Comparison of ENCODE assay signal across 12 mouse cellular contexts in the genomic region with DNA sequence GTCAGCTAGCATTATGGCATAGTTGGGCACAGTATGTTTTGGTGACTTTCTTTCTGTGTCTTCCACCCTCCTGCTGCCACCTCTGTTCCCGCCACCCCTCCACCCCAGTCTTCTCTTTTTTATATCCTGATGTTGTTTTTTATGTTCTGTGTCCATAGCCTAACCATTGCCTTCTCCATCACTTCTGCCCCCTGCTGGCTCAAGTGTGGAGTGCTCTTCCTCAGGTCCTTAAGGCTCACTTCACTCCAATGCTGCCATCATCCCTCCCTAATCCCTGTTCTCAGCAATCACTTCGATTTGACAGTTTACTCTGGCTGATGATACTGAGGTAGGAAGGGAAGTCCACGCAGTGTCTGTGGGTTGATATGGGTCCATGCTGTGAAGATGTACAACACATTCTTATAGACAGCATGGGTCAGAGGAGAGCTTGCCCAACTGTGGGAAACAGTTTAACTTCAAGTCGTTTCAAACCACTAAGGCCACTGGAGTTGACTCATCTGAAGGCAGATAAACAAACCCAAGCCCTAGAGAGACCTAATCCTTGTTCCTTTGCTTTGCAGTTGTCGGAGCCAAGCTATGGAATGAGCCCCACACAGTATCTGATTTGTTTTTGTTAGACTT. TPM values are rescaled to one million over a fixed set of nuclear protein-coding genes. Genes with fewer than 3 reads are reported as not detected.
DNase-seq lines count a peak whose midpoint lies in the region; ATAC-seq and TF ChIP-seq lines count a peak whose summit lies in the region.
"Had no signal": no experiment of that assay in that cellular context is flagged by ENCODE, and none has a peak within 500 bp of the region (broad histone marks: within the 10 kb centered on the region; RNA-seq: fewer than 3 reads in every experiment).

No protein-coding gene starts in this region.

- no peak for ATAC-seq in hindbrain, postnatal 0 days
- no peak for ATAC-seq in hindbrain, embryonic 16.5 days
- ATAC-seq in midbrain, embryonic 14.5 days (ENCODE audit: low FRiP score, low TSS enrichment), result no peak

- WGBS in hindbrain, postnatal 0 days, result 82% methylated on average over 5 of the region's 5 CpGs
- WGBS in hindbrain, embryonic 16.5 days, result 85% methylated on average over 5 of the region's 5 CpGs
- WGBS in spleen, adult 2 months, result 72% methylated on average over 5 of the region's 5 CpGs
- 62% methylated on average over 5 of the region's 5 CpGs for WGBS in small intestine, adult 2 months
- 87% methylated on average over 5 of the region's 5 CpGs for WGBS in midbrain, embryonic 14.5 days

- H3K4me3 ChIP-seq in hindbrain, postnatal 0 days (ENCODE audit: low read length), result no peak overlapping the region
- H3K4me3 ChIP-seq in hindbrain, embryonic 16.5 days (ENCODE audit: low read length), result no peak overlapping the region
- H3K4me3 ChIP-seq in spleen, adult 2 months (ENCODE audit: extremely low read depth, insufficient read depth, insufficient read length), result no peak overlapping the region
- no peak overlapping the region for H3K4me3 ChIP-seq in small intestine, adult 2 months (ENCODE audit: low read depth, low read length)
- no peak overlapping the region for H3K4me3 ChIP-seq in midbrain, embryonic 14.5 days (replicated peaks; ENCODE audit: low read depth, low read length)
- H3K4me3 ChIP-seq: embryonic facial prominence, embryonic 13.5 days; liver, embryonic 15.5 days had no signal

- H3K27ac ChIP-seq in hindbrain, postnatal 0 days, result no peak overlapping the region
- H3K27ac ChIP-seq in hindbrain, embryonic 16.5 days (ENCODE audit: low read depth, low read length), result no peak overlapping the region
- no peak overlapping the region for H3K27ac ChIP-seq in spleen, adult 2 months (ENCODE audit: insufficient read depth, low read length)
- no peak overlapping the region for H3K27ac ChIP-seq in small intestine, adult 2 months (ENCODE audit: insufficient read depth, low read depth, low read length)
- H3K27ac ChIP-seq in midbrain, embryonic 14.5 days (replicated peaks; ENCODE audit: low read depth, low read length), result no peak overlapping the region
- H3K27ac ChIP-seq: embryonic facial prominence, embryonic 13.5 days; liver, embryonic 15.5 days had no signal

- H3K9me3 ChIP-seq in hindbrain, postnatal 0 days (ENCODE audit: low read length), result no peaks in the 10 kb centered on the region
- H3K9me3 ChIP-seq in hindbrain, embryonic 16.5 days (ENCODE audit: control insufficient read depth, low read length), result no peaks in the 10 kb centered on the region
- H3K9me3 ChIP-seq in midbrain, embryonic 14.5 days (ENCODE audit: control insufficient read depth, low read length), result no peaks in the 10 kb centered on the region
- H3K9me3 ChIP-seq: embryonic facial prominence, embryonic 13.5 days; liver, embryonic 15.5 days had no signal

- no peak for TF ChIP-seq POLR2A in spleen, adult 2 months (IDR thresholded peaks at IDR 0.05; ENCODE audit: low read depth, low read length)
- no peak for TF ChIP-seq POLR2A in small intestine, adult 2 months (IDR thresholded peaks at IDR 0.05; ENCODE audit: low read depth, low read length)

- no peaks in the 10 kb centered on the region for H3K4me1 ChIP-seq in hindbrain, postnatal 0 days (ENCODE audit: insufficient read depth, low read length)
- no peaks in the 10 kb centered on the region for H3K4me1 ChIP-seq in hindbrain, embryonic 16.5 days (ENCODE audit: control insufficient read depth, insufficient read depth, low read depth, low read length)
- H3K4me1 ChIP-seq in spleen, adult 2 months (ENCODE audit: control insufficient read depth, insufficient read depth, insufficient read length), result 0 out of 2 replicates have a peak, but pooled peaks cover under 1% of the 10 kb centered on the region
- H3K4me1 ChIP-seq in small intestine, adult 2 months (ENCODE audit: control insufficient read depth, insufficient read depth, insufficient read length, low read length), result no peaks in the 10 kb centered on the region
- H3K4me1 ChIP-seq in midbrain, embryonic 14.5 days (ENCODE audit: control insufficient read depth, insufficient read depth, low read length), result no peaks in the 10 kb centered on the region
- H3K4me1 ChIP-seq: liver, embryonic 15.5 days had no signal

- H3K36me3 ChIP-seq in hindbrain, postnatal 0 days (ENCODE audit: insufficient read depth, low read length), result peaks cover 10% of the 10 kb centered on the region; the same call in 1 of the 2 replicates
- peaks cover 1% of the 10 kb centered on the region; the same call in 1 of the 2 replicates for H3K36me3 ChIP-seq in hindbrain, embryonic 16.5 days (ENCODE audit: control insufficient read depth, insufficient read depth, low read length)
- H3K36me3 ChIP-seq in spleen, adult 2 months (ENCODE audit: control insufficient read depth, insufficient read depth, low read length), result no peaks in the 10 kb centered on the region
- no peaks in the 10 kb centered on the region for H3K36me3 ChIP-seq in small intestine, adult 2 months (ENCODE audit: control insufficient read depth, insufficient read depth, low read length)
- H3K36me3 ChIP-seq in midbrain, embryonic 14.5 days (ENCODE audit: control insufficient read depth, insufficient read depth, low read length), result peaks cover 13% of the 10 kb centered on the region
- H3K36me3 ChIP-seq: liver, embryonic 15.5 days had no signal

- no peak overlapping the region for H3K9ac ChIP-seq in hindbrain, postnatal 0 days (replicated peaks; ENCODE audit: low read length)
- no peak overlapping the region for H3K9ac ChIP-seq in hindbrain, embryonic 16.5 days (ENCODE audit: low read depth, low read length)
- H3K9ac ChIP-seq in midbrain, embryonic 14.5 days (replicated peaks; ENCODE audit: low read length), result no peak overlapping the region
- H3K9ac ChIP-seq: embryonic facial prominence, embryonic 13.5 days; liver, embryonic 15.5 days had no signal

- TF ChIP-seq CTCF in hindbrain, postnatal 0 days (IDR thresholded peaks at IDR 0.05; ENCODE audit: low read depth), result peak; percentile 52
- peak; percentile 20; the same call in 1 of the 2 replicates for TF ChIP-seq CTCF in spleen, adult 2 months (IDR thresholded peaks at IDR 0.05; ENCODE audit: extremely low read depth, insufficient read depth, insufficient read length, insufficient replicate concordance)
- TF ChIP-seq CTCF in small intestine, adult 2 months (IDR thresholded peaks at IDR 0.05; ENCODE audit: extremely low read depth, insufficient read length, insufficient replicate concordance, low read depth, low read length), result peak; percentile 27; the same call in 1 of the 2 replicates

- H3K27me3 ChIP-seq in hindbrain, postnatal 0 days (ENCODE audit: insufficient read depth, low read length), result no peaks in the 10 kb centered on the region
- H3K27me3 ChIP-seq in hindbrain, embryonic 16.5 days (replicated peaks; ENCODE audit: control insufficient read depth, insufficient read depth, low read length), result no peaks in the 10 kb centered on the region
- H3K27me3 ChIP-seq in spleen, adult 2 months (ENCODE audit: control insufficient read depth, insufficient read depth, low read length), result no peaks in the 10 kb centered on the region
- no peaks in the 10 kb centered on the region for H3K27me3 ChIP-seq in small intestine, adult 2 months (ENCODE audit: control insufficient read depth, insufficient read depth, low read length)
- H3K27me3 ChIP-seq in midbrain, embryonic 14.5 days (ENCODE audit: control insufficient read depth, insufficient read depth, low read length), result no peaks in the 10 kb centered on the region
- H3K27me3 ChIP-seq: embryonic facial prominence, embryonic 13.5 days; liver, embryonic 15.5 days had no signal

- peak; percentile 27 for DNase-seq in hindbrain, postnatal 0 days (ENCODE audit: low spot score)
- no peak for DNase-seq in spleen, adult 2 months (ENCODE audit: low read depth in 1 of 2, low spot score in 2 of 2)
- DNase-seq in spleen, adult 18-20 months, result no peak
- peak; percentile 16 for DNase-seq in ZHBTc4 (ENCODE audit: low read depth, low spot score)
- DNase-seq in midbrain, embryonic 14.5 days, result no peak
- no peak for DNase-seq in spleen, postnatal 10 days (ENCODE audit: low spot score in 2 of 2)
- DNase-seq: gastrocnemius, postnatal 25 days; kidney, adult 9 months had no signal

- H3K4me2 ChIP-seq in hindbrain, postnatal 0 days (ENCODE audit: low read depth, low read length), result no peak overlapping the region
- H3K4me2 ChIP-seq in hindbrain, embryonic 16.5 days (ENCODE audit: low read length), result no peak overlapping the region
- no peak overlapping the region for H3K4me2 ChIP-seq in midbrain, embryonic 14.5 days (ENCODE audit: low read length)
- H3K4me2 ChIP-seq: embryonic facial prominence, embryonic 13.5 days; liver, embryonic 15.5 days had no signal

RNA-seq across cellular contexts. Expression of a gene that starts 56.9 kb away (rescaled TPM):
- total RNA-seq in hindbrain, postnatal 0 days (2014; rRNA removed), result 46.6 and 50.7 TPM in 2 replicates
- 95.0 and 105 TPM in 2 replicates for polyA plus RNA-seq in hindbrain, postnatal 0 days (2015; fragmentation: Nextera tagmentation; extraction: Ambion mirVana)
- polyA plus RNA-seq in hindbrain, embryonic 16.5 days (2015; fragmentation: Nextera tagmentation; extraction: Ambion mirVana), result 72.8 and 75.4 TPM in 2 replicates
- 14.3 and 32.4 TPM in 2 replicates for polyA plus RNA-seq in spleen, adult 2 months (2012; rRNA removed)
- 13.4 and 20.7 TPM in 2 replicates for polyA plus RNA-seq in small intestine, adult 2 months (2012; rRNA removed)
- polyA plus RNA-seq in midbrain, embryonic 14.5 days (2014; fragmentation: Nextera tagmentation; extraction: Ambion mirVana), result 90.4 and 92.4 TPM in 2 replicates

Comparison
In these comparisons a context has a peak if more than half of its experiments do, and no peak if none do; other contexts are left out.
1. DNase-seq: peak in hindbrain, postnatal 0 days (single experiment) and ZHBTc4 (single experiment); none in spleen, adult 2 months (0 of 2), spleen, adult 18-20 months (0 of 2), midbrain, embryonic 14.5 days (single experiment) and spleen, postnatal 10 days (0 of 2).
2. Peak in every context shown above with its lines, with median percentiles within 50 percentile points of each other: CTCF ChIP-seq.